Mouse (Mus musculus) lung, postnatal 0 days (tissue): ENCODE data around the gene Fgr.

Source experiments
- CTCF ChIP-seq: IDR thresholded peaks from 2 replicates; pipeline ENCODE4 v1.5.1; 2016; ENCODE audit warnings: antibody characterized with exemption, mild to moderate bottlenecking
- EP300 ChIP-seq: IDR thresholded peaks from 2 replicates; pipeline ENCODE4 v1.6.1; 2016; ENCODE audit warnings: antibody characterized with exemption, mild to moderate bottlenecking, control low read depth

GRCm38 (mm10) chr4:132932752-132933404 lies 41.0 kb upstream of the Fgr start:
- TF ChIP-seq CTCF (no peak), EP300 (no peak)
